Mouse (Mus musculus) MEL (cell line): Measurements from ENCODE around the gene Maml2. TPM values are rescaled to one million over a fixed set of nuclear protein-coding genes. Genes with fewer than 3 reads are reported as not detected.

Experiments used
- DNase-seq: peaks from one replicate; pipeline ENCODE4 v3.0.0; 2011; ENCODE audit warnings: low read depth, low spot score
- H3K27ac ChIP-seq: 2 replicates; pipeline ENCODE4 v1.5.1; 2012; ENCODE audit warnings: low read depth, mild to moderate bottlenecking, control low read depth, low read length, moderate library complexity; ENCODE audit not compliant: control insufficient read depth
- H3K27me3 ChIP-seq, 2 experiments: fragments of 150-350 bp in 1 of 2; sonication (generic) in 1 of 2; 2 replicates each; pipeline ENCODE4 v1.6.1; 2012; ENCODE audit warnings: low read length in 2 of 2, mild to moderate bottlenecking in 2 of 2, improper control_type of control experiment in 1 of 2, moderate library complexity in 1 of 2; ENCODE audit not compliant: insufficient read depth in 2 of 2, control insufficient read depth in 1 of 2
- H3K36me3 ChIP-seq, 2 experiments: 2 replicates each; pipeline ENCODE4 v1.6.1; 2012 to 2014; ENCODE audit warnings: low read length in 2 of 2, improper control_type of control experiment in 1 of 2, inconsistent platforms in 1 of 2, mild to moderate bottlenecking in 1 of 2; ENCODE audit not compliant: insufficient read depth in 2 of 2, control insufficient read depth in 1 of 2
- H3K4me1 ChIP-seq, 2 experiments: fragments of 150-350 bp in 1 of 2; sonication (generic) in 1 of 2; 2 replicates each; pipeline ENCODE4 v1.6.1; 2012; ENCODE audit warnings: low read length in 2 of 2, improper control_type of control experiment in 1 of 2, mild to moderate bottlenecking in 1 of 2; ENCODE audit not compliant: insufficient read depth in 2 of 2, control insufficient read depth in 1 of 2
- H3K4me3 ChIP-seq, 2 experiments: fragments of 150-350 bp in 1 of 2; sonication (generic) in 1 of 2; 2 replicates each; pipeline ENCODE4 v1.5.1; 2012; ENCODE audit warnings: low read depth in 2 of 2, low read length in 2 of 2, mild to moderate bottlenecking in 2 of 2, moderate library complexity in 2 of 2, control low read depth in 1 of 2, improper control_type of control experiment in 1 of 2; ENCODE audit not compliant: control insufficient read depth in 1 of 2, insufficient read depth in 1 of 2
- H3K79me2 ChIP-seq: 2 replicates; pipeline ENCODE4 v1.6.1; 2012; ENCODE audit warnings: mild to moderate bottlenecking, low read length, moderate library complexity; ENCODE audit not compliant: control insufficient read depth, poor library complexity, insufficient read depth
- H3K9ac ChIP-seq: 2 replicates; pipeline ENCODE4 v1.6.1; 2012; ENCODE audit warnings: low read depth, mild to moderate bottlenecking, control low read depth, low read length, moderate library complexity; ENCODE audit not compliant: control insufficient read depth, poor library complexity, severe bottlenecking
- H3K9me3 ChIP-seq: fragments of 150-350 bp; sonication (generic); replicated peaks from 2 replicates; pipeline ENCODE4 v1.6.1; 2012; ENCODE audit warnings: mild to moderate bottlenecking, low read length, improper control_type of control experiment, moderate library complexity; ENCODE audit not compliant: insufficient read depth
- BHLHE40 ChIP-seq: IDR thresholded peaks from 2 replicates; pipeline ENCODE4 v1.6.1; 2012; ENCODE audit warnings: low read depth, mild to moderate bottlenecking, inconsistent platforms, low read length, improper control_type of control experiment, borderline replicate concordance
- CHD2 ChIP-seq: IDR thresholded peaks from 2 replicates; pipeline ENCODE4 v1.6.1; 2011; ENCODE audit warnings: low read length, improper control_type of control experiment
- EP300 ChIP-seq, 2 experiments: IDR thresholded peaks; 2 replicates each; pipeline ENCODE4 v1.6.1; 2011; ENCODE audit warnings: improper control_type of control experiment in 2 of 2, low read length in 2 of 2, low read depth in 1 of 2, mild to moderate bottlenecking in 1 of 2
- ETS1 ChIP-seq: IDR thresholded peaks from 2 replicates; pipeline ENCODE4 v1.6.1; 2012; ENCODE audit warnings: low read depth, mild to moderate bottlenecking, inconsistent platforms, low read length, improper control_type of control experiment, moderate library complexity
- GABPA ChIP-seq: IDR thresholded peaks from 2 replicates; pipeline ENCODE4 v1.6.1; 2012; ENCODE audit warnings: low read depth, mild to moderate bottlenecking, inconsistent platforms, low read length, improper control_type of control experiment, moderate library complexity
- JUND ChIP-seq: IDR thresholded peaks from 2 replicates; pipeline ENCODE4 v1.6.1; 2011; ENCODE audit warnings: low read depth, mild to moderate bottlenecking, improper control_type of control experiment, low read length
- MAX ChIP-seq: IDR thresholded peaks from 2 replicates; pipeline ENCODE4 v1.6.1; 2011; ENCODE audit warnings: low read length, improper control_type of control experiment
- MYC ChIP-seq: IDR thresholded peaks from 2 replicates; pipeline ENCODE4 v1.6.1; 2011; ENCODE audit warnings: low read depth, mild to moderate bottlenecking, low read length, improper control_type of control experiment, moderate library complexity
- NELFE ChIP-seq: IDR thresholded peaks from 2 replicates; pipeline ENCODE4 v1.6.1; 2011; ENCODE audit warnings: low read depth, low read length, improper control_type of control experiment
- SIN3A ChIP-seq: IDR thresholded peaks from 2 replicates; pipeline ENCODE4 v1.6.1; 2012; ENCODE audit warnings: low read length, improper control_type of control experiment, inconsistent platforms
- SMC3 ChIP-seq: IDR thresholded peaks from 2 replicates; pipeline ENCODE4 v1.6.1; 2011; ENCODE audit warnings: low read depth, low read length, improper control_type of control experiment
- UBTF ChIP-seq: IDR thresholded peaks from 2 replicates; pipeline ENCODE4 v1.6.1; 2012; ENCODE audit warnings: low read depth, mild to moderate bottlenecking, inconsistent platforms, low read length, improper control_type of control experiment, moderate library complexity, borderline replicate concordance; ENCODE audit not compliant: insufficient read depth
- USF2 ChIP-seq, 2 experiments: IDR thresholded peaks; 2 replicates each; pipeline ENCODE4 v1.6.1; 2011 to 2012; ENCODE audit warnings: improper control_type of control experiment in 2 of 2, low read length in 2 of 2, borderline replicate concordance in 1 of 2, inconsistent platforms in 1 of 2, low read depth in 1 of 2, mild to moderate bottlenecking in 1 of 2; ENCODE audit not compliant: insufficient read depth in 1 of 2
- ZKSCAN1 ChIP-seq: IDR thresholded peaks from 2 replicates; pipeline ENCODE4 v1.6.1; 2012; ENCODE audit warnings: low read depth, mild to moderate bottlenecking, inconsistent platforms, low read length, improper control_type of control experiment, moderate library complexity
- ZMIZ1 ChIP-seq: IDR thresholded peaks from 2 replicates; pipeline ENCODE4 v1.6.1; 2012; ENCODE audit warnings: low read depth, mild to moderate bottlenecking, inconsistent platforms, low read length, improper control_type of control experiment, moderate library complexity
- polyA plus RNA-seq, 2 experiments: library from polyadenylated mRNA; stranded (reverse) in 1 of 2; unstranded in 1 of 2; fragments of >175 nt in 1 of 2; fragments of >200 nt in 1 of 2; gene quantifications; 2 replicates each; pipeline versions ENCODE4 v1.2.1 to v1.2.4; 2012; ENCODE audit warnings: low replicate concordance in 2 of 2, low read depth in 1 of 2; ENCODE audit not compliant: insufficient read length in 2 of 2, insufficient read depth in 1 of 2, missing spikeins in 1 of 2
- total RNA-seq: library from RNA; depleted of rRNA; stranded (reverse); fragments of 300-350 nt; gene quantifications from 2 replicates; pipeline ENCODE4 v1.2.3, GENCODE M21; 2012

Gene Maml2
- total and polyA plus RNA-seq, 3 experiments: 0.08 to 0.47 TPM; not detected in 1

- TF ChIP-seq MAX: no peak
- TF ChIP-seq, all 39 proteins: peak for 0
- Histone ChIP-seq H3K27ac (no peak overlapping the region), H3K4me3 (no peak overlapping the region), H3K4me1 (no peaks in the 10 kb centered on the region), H3K79me2 (no peaks in the 10 kb centered on the region), H3K36me3 (no peaks in the 10 kb centered on the region), H3K9ac (no peak overlapping the region), H3K9me3 (no peaks in the 10 kb centered on the region), H3K27me3 (peaks cover 14 to 18% of the 10 kb centered on the region in 2 experiments)
- DNase-seq: no peak
These were observed 401.5 kb downstream of the Maml2 start for GRCm38 (mm10) chr9:13699061-13699780.

- DNase-seq: no peak
- Histone ChIP-seq H3K27me3 (peaks cover 12 to 14% of the 10 kb centered on the region in 2 experiments; a peak in 3 of 4 replicates), H3K4me1 (no peaks in the 10 kb centered on the region), H3K9ac (no peak overlapping the region), H3K4me3 (no peak overlapping the region), H3K27ac (no peak overlapping the region), H3K36me3 (no peaks in the 10 kb centered on the region), H3K9me3 (no peaks in the 10 kb centered on the region), H3K79me2 (no peaks in the 10 kb centered on the region)
- no peak for TF ChIP-seq UBTF
- TF ChIP-seq GABPA: no peak
- TF ChIP-seq SIN3A: no peak
- TF ChIP-seq USF2 (IDR thresholded peaks at IDR 0.05; ENCODE audit: borderline replicate concordance in 1 of 2, insufficient read depth in 1 of 2, low read depth in 1 of 2, low read length in 2 of 2): no peak
- TF ChIP-seq CHD2: no peak
- no peak for TF ChIP-seq ETS1
- no peak for TF ChIP-seq BHLHE40
- TF ChIP-seq ZKSCAN1: no peak
- TF ChIP-seq EP300 (IDR thresholded peaks at IDR 0.05; ENCODE audit: low read depth in 1 of 2, low read length in 2 of 2): no peak
- TF ChIP-seq MYC: no peak
- no peak for TF ChIP-seq SMC3
These were observed 402.0 kb downstream of the Maml2 start for GRCm38 (mm10) chr9:13699781-13700116.

- no peaks in the 10 kb centered on the region for H3K4me1 ChIP-seq
- no peak overlapping the region for H3K9ac ChIP-seq
- no peak overlapping the region for H3K4me3 ChIP-seq
- no peaks in the 10 kb centered on the region for H3K79me2 ChIP-seq
- DNase-seq: no peak
- H3K27ac ChIP-seq: no peak overlapping the region
- H3K27me3 ChIP-seq: peaks cover 7% of the 10 kb centered on the region in 2 experiments; a peak in 3 of 4 replicates
- H3K9me3 ChIP-seq: no peaks in the 10 kb centered on the region
- no peaks in the 10 kb centered on the region for H3K36me3 ChIP-seq
- no peak for TF ChIP-seq JUND
- TF ChIP-seq ZMIZ1: no peak
- no peak for TF ChIP-seq NELFE
These were observed 404.0 kb downstream of the Maml2 start for GRCm38 (mm10) chr9:13701773-13702172.
